Mouse (Mus musculus): Measurements from ENCODE around the gene Olfr1090.
A peak's percentile ranks its signal among the peaks of the same experiment; 100 is the strongest.

The Olfr1090 gene

DNA sequence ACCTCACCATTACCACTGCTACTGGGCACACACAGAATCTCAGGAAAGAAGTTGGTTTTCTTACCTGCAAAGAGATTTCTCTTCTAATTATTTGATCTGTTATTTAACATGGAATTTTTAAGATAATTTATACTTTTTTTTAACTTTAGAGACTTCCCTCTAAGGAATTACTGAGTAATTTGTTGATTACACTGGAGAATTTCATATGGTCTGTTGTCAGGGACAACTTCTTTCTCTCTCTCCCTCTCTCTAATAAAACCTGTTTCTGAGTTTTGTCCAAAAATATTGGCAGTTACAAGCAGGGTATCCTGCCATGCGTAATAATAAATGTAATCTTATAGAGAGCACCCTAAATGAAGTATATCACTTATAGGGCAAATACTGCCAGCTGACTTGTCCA is at the start of gene Olfr1090:
Gene Olfr1090 (minus strand): TSS at position 101 of the 400 bp plus-strand sequence.
- DNase-seq, result no peak

DNA sequence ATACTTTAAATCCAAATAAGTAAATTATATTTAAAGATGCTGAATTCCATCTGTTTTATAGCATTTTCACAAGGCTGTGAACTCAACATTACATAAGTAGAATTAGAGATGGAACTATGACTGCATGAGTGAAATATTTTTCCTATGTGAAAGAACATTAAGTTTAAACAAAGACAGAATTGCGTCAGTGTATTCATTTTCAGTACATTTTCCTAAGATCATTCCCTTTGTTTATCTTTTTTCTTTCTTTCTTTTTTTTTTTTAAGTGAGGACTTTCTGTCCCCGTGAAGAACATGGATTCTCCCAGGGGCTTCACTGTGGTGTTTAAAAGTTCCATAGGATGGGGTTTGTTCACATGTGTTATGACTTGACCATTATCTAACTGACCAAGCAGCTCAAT is 23.4 kb upstream of the Olfr1090 start, which contains the start of gene Olfr1093:
Gene Olfr1093 (plus strand): TSS at position 301 of the 400 bp plus-strand sequence.
- DNase-seq, result no peak

- DNase-seq, result peak; percentile 16
These were observed 2.3 kb upstream of the Olfr1090 start for GRCm38 (mm10) chr2:86761050-86761449.

- no peak for DNase-seq
These were observed 25.2 kb downstream of the Olfr1090 start, which contains the start of gene Olfr1089 for GRCm38 (mm10) chr2:86733601-86734000. Olfr1089 (minus strand) TSS chr2:86733701.

Data from right cerebral cortex, adult 18-20 months (tissue).